Mouse (Mus musculus): ENCODE data around the gene Ddx56.

DNA sequence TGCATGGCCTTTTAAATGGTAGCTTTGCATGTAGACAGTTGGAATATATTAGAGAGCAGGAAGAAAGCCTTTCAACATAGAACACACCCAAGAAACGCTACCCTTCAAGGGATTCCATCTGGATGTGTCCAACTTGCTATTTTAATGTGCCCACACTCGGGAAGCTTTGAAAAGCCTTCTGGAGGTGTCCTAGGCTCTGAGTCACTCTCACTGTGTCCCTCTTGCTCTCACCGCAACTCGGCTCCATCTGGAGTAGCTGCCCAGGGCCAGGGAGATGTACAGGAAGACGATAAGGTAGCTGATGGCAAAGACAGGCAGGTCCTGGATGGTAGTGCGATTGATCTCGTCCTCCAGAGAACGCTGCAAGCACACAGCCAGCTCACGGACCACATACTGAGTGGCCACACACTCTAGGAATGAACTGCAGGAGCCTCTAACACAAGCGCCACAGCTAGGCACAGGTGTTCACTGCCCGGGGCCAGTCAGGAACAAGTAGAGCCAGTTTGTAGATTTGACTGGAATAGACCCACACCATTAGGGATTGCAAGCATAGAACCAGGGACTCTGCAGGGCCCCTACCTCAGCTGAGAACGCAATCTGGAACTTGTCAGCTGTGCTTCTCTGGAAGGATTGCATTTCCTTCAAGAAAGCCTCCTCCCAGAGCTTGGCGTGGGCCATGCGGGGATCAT, 42.9 kb downstream of the Ddx56 start:
- TF ChIP-seq POLR2A (IDR thresholded peaks at IDR 0.05; ENCODE audit: borderline replicate concordance, control insufficient read depth, low read depth, low read length), result no peak
- no peak for TF ChIP-seq CTCF (IDR thresholded peaks at IDR 0.05; ENCODE audit: control insufficient read depth, insufficient read depth, low read length)

All from bone marrow, adult 2 months (tissue).